Mouse (Mus musculus) forebrain, embryonic 13.5 days (tissue): Measurements from ENCODE around the gene Polr2m. TPM values are rescaled to one million over a fixed set of nuclear protein-coding genes. Genes with fewer than 3 reads are reported as not detected.

Source experiments
- ATAC-seq: fragments of 200-750 bp; cut with Nextera tagmentation; 2 replicates; pipeline ENCODE4 v1.8.0; 2017
- H3K27ac ChIP-seq: fragments of 300-500 bp; sonication (generic); 2 replicates; pipeline ENCODE4 v1.5.1; 2015; ENCODE audit warnings: inconsistent platforms, mild to moderate bottlenecking, moderate library complexity
- H3K27me3 ChIP-seq: fragments of 300-500 bp; sonication (generic); 2 replicates; pipeline ENCODE4 v1.6.1; 2015; ENCODE audit warnings: mild to moderate bottlenecking, inconsistent platforms
- H3K36me3 ChIP-seq: fragments of 300-500 bp; sonication (generic); 2 replicates; pipeline ENCODE4 v1.6.1; 2015; ENCODE audit warnings: mild to moderate bottlenecking, inconsistent platforms; ENCODE audit not compliant: poor library complexity, severe bottlenecking
- H3K4me1 ChIP-seq: fragments of 300-500 bp; sonication (generic); 2 replicates; pipeline ENCODE4 v1.6.1; 2015; ENCODE audit warnings: inconsistent platforms
- H3K4me2 ChIP-seq: fragments of 300-500 bp; sonication (generic); 2 replicates; pipeline ENCODE4 v1.6.1; 2015; ENCODE audit warnings: inconsistent platforms, mild to moderate bottlenecking, moderate library complexity
- H3K4me3 ChIP-seq: fragments of 300-500 bp; sonication (generic); 2 replicates; pipeline ENCODE4 v1.5.1; 2015; ENCODE audit warnings: mild to moderate bottlenecking, inconsistent platforms
- H3K9ac ChIP-seq: fragments of 300-500 bp; sonication (generic); 2 replicates; pipeline ENCODE4 v1.6.1; 2015; ENCODE audit warnings: mild to moderate bottlenecking, inconsistent platforms
- H3K9me3 ChIP-seq: fragments of 300-500 bp; sonication (generic); replicated peaks from 2 replicates; pipeline ENCODE4 v1.6.1; 2016; ENCODE audit warnings: inconsistent platforms
- WGBS: fragments of 180-500 bp; shearing (Covaris S2); methylation state at CpG from one replicate; pipeline ENCODE4 v1.1.7; 2015; 5-methylcytosine and 5-hydroxymethylcytosine counted together
- polyA plus RNA-seq: library from polyadenylated mRNA; unstranded; fragments of >200 nt; fragmentation: Nextera tagmentation; extraction: Ambion mirVana; gene quantifications from 2 replicates; pipeline ENCODE4 v1.2.1, GENCODE M21; 2015

The Polr2m gene
- polyA plus RNA-seq, 1 experiment from 2014 or later: 369 TPM

DNA sequence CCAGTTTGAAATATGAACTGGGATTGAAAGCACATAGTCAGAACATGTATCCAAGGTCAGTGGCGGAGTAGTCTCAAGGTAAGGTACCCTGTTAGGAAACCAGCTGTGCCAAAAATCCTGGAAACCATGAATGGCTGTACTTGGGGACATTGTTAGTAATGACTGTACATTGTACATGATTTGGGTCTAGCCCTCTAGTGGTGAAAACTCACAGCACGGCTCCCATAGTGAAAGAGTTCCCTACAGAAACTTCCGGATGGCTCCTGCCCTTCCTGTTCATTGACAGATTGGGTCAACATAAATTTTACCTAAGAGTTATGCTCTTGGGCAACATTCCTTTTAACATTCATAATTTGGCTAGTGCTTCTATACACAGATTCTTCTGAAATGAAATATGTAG lies 19.6 kb downstream of the Polr2m start:
- no peaks in the 10 kb centered on the region for H3K27me3 ChIP-seq
- no peak overlapping the region for H3K27ac ChIP-seq
- WGBS: 79% methylated on average over 3 of the region's 3 CpGs
- no peak for ATAC-seq
- no peaks in the 10 kb centered on the region for H3K36me3 ChIP-seq
- H3K4me1 ChIP-seq: no peaks in the 10 kb centered on the region
- H3K9me3 ChIP-seq: no peaks in the 10 kb centered on the region
- no peak overlapping the region for H3K4me3 ChIP-seq
- no peak overlapping the region for H3K4me2 ChIP-seq
- H3K9ac ChIP-seq: no peak overlapping the region

DNA sequence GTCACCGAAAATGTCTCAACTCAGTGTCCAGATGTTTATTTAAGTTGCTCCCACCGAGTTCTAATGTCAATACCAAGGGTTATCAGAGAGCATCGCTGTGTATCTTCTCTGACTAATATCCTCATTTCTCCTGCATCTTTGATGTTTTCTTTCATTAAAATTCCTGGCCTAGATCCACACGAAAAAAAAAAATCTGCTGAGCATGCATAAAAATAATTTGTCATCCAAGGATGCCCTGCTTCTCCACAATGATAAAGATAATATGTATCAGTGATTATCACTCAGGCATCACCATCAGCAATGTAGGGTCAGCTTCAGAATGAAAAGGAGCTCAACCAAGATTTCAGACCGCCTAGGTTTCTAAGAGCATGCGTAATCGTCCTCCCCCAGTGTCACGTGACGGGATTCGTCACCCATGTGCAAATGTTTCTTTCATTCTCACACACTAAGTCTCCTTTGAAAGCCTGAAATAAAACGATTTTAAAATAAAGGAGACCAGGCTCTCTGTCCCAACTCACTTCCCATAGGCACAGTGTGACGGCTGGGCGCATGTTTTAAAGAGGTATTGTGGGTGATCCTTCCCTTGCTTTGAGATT lies 22.6 kb downstream of the Polr2m start:
- H3K9me3 ChIP-seq: no peaks in the 10 kb centered on the region

DNA sequence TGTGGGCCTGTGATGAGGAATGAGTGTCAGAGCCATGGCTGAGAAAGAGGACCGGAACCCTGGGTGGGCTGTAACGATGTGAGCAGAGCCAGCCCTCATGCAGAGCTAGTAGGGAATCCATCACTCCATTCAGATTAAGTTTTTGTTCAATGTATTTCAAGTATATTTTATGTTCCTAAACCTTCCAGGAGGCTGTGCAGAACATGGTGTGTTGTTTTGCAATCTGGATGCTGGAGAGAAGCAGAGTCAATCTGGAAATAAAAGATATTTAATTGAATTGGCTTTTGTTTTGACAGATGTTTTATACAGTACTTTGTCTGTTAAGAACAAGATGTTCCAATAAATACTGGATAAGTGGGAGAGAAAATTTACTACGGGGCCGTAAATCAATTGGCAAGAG lies 29.0 kb downstream of the Polr2m start:
- no peak for ATAC-seq
- no peak overlapping the region for H3K4me2 ChIP-seq
- H3K36me3 ChIP-seq: no peaks in the 10 kb centered on the region
- H3K27ac ChIP-seq: no peak overlapping the region
- no peaks in the 10 kb centered on the region for H3K4me1 ChIP-seq
- no peak overlapping the region for H3K4me3 ChIP-seq
- no peaks in the 10 kb centered on the region for H3K27me3 ChIP-seq
- WGBS: 92% methylated on average over 4 of the region's 4 CpGs
- no peaks in the 10 kb centered on the region for H3K9me3 ChIP-seq
- H3K9ac ChIP-seq: no peak overlapping the region

More for the DNA sequence above, 22.6 kb downstream of the Polr2m start:
- Histone ChIP-seq H3K4me2 (no peak overlapping the region), H3K27me3 (no peaks in the 10 kb centered on the region), H3K27ac (no peak overlapping the region), H3K36me3 (no peaks in the 10 kb centered on the region), H3K9ac (no peak overlapping the region), H3K4me3 (no peak overlapping the region), H3K4me1 (no peaks in the 10 kb centered on the region)
- WGBS: 67% methylated on average over 13 of the region's 13 CpGs
- no peak for ATAC-seq

DNA sequence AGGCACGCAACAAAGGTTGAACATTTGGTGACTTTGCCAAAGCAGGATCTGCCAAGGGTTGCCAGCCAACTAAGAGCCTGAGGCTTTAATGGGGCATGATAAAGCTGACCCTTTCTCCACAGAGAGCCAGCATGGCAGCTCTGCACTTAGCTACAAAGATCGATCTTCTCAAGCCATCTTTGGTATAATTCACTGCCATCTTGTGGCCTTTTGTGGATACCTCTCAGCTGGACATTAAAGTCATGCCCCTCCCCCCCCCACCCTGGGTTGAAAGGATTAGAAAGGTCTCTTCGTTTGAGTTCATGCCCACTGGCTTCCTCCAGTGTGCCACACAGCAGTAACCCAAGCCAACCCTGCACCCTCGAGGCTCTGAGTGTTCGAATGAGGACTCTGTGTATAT lies 31.8 kb downstream of the Polr2m start:
- Histone ChIP-seq H3K4me1 (0 out of 2 replicates have a peak, but pooled peaks cover 3% of the 10 kb centered on the region), H3K27ac (no peak overlapping the region), H3K9me3 (no peaks in the 10 kb centered on the region), H3K27me3 (no peaks in the 10 kb centered on the region), H3K9ac (no peak overlapping the region), H3K4me2 (no peak overlapping the region), H3K36me3 (no peaks in the 10 kb centered on the region), H3K4me3 (no peak overlapping the region)
- WGBS: 76% methylated on average over 5 of the region's 5 CpGs
- ATAC-seq: no peak

DNA sequence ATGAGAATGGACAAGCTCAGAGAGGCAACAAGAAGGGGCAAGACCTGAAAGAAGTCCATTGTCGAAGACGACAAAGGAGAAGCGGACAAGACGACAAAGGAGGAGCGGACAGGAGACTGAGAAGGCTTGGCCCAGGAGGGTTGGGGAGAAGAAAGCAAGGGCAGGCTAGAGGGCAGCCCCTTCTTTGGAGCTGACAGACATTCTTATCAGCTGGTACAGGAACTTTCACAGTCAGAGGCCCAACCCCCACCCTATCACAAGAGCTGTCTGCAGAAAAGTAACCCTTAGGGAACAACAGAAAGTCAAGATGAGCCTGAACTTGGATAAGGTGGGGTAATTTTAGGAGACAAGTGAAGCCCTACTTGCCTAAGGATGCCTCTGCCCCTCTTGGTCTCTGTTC lies 32.4 kb downstream of the Polr2m start:
- 65% methylated on average over 5 of the region's 5 CpGs for WGBS

DNA sequence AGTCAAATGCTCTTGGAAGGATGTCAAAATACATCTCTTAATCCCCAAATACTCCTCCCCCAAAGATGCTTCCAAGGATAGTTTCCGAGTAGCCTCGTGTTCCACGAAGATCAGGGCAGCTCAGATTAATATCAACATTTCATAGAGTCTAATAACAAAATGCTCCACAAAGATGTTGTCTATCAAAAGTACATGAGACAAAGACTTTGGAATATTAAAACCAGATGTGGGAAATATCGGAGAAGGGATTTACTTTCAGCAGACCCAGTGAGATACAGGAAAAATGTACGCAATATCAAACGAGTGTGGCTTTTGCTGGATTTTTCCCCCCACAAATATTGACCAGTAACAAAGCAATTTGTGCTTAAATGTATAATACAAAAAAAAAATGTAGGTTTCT lies 35.1 kb downstream of the Polr2m start:
- Histone ChIP-seq H3K27me3 (no peaks in the 10 kb centered on the region), H3K4me3 (no peak overlapping the region), H3K4me1 (0 out of 2 replicates have a peak, but pooled peaks cover 3% of the 10 kb centered on the region), H3K9me3 (no peaks in the 10 kb centered on the region), H3K27ac (no peak overlapping the region), H3K9ac (no peak overlapping the region), H3K4me2 (no peak overlapping the region), H3K36me3 (no peaks in the 10 kb centered on the region)
- no peak for ATAC-seq
- WGBS: 83% methylated on average over 6 of the region's 6 CpGs

More for the DNA sequence above, 32.4 kb downstream of the Polr2m start:
- Histone ChIP-seq H3K27me3 (no peaks in the 10 kb centered on the region), H3K27ac (no peak overlapping the region), H3K9me3 (no peaks in the 10 kb centered on the region), H3K36me3 (no peaks in the 10 kb centered on the region), H3K9ac (no peak overlapping the region), H3K4me3 (no peak overlapping the region), H3K4me2 (no peak overlapping the region), H3K4me1 (0 out of 2 replicates have a peak, but pooled peaks cover 3% of the 10 kb centered on the region)
- ATAC-seq: no peak

DNA sequence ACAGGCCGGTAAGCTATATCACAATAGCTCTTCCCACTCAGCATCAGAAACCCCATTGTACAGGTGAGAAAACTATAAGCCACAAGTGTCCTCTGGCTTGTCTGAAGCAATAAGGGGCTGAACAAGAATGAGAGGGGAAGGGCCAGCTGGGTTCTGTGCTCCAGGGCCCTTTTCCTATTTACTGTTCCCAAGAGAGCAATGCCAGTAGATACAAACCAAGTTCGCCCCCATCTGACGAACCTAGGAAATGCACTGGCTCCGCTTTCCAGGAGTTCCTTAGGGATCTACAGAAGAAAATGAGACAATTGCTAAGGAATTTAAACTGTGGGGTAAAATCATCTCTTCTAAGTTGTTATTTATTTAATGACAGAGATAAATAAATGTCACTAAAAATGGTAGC lies 38.2 kb downstream of the Polr2m start:
- H3K27ac ChIP-seq: no peak overlapping the region
- 0 out of 2 replicates have a peak, but pooled peaks cover 3% of the 10 kb centered on the region for H3K4me1 ChIP-seq
- 35% methylated on average over 4 of the region's 4 CpGs for WGBS
- H3K4me3 ChIP-seq: no peak overlapping the region
- ATAC-seq: no peak
- no peaks in the 10 kb centered on the region for H3K36me3 ChIP-seq
- H3K4me2 ChIP-seq: no peak overlapping the region
- H3K9ac ChIP-seq: no peak overlapping the region
- H3K27me3 ChIP-seq: no peaks in the 10 kb centered on the region
- H3K9me3 ChIP-seq: no peaks in the 10 kb centered on the region

DNA sequence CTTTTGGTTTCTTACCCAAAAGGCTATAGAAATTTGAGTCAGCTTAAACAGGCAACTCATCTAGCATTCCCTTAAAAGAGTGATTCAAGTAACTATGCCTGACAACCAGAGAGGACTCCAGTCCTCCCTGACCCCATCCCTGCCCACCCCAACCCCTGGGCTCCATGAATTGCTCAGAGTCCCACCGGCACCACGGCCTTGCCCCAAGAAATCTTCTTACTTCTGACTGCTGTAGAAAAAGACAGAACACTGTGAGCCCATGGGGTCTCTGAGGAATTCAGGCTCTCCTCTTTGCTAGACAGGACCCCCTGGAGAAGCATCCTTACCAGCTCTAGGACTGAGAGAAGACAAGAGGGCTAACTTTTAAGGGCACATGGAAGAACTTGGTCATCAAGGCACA lies 40.4 kb downstream of the Polr2m start:
- ATAC-seq: no peak
- H3K4me3 ChIP-seq: no peak overlapping the region

DNA sequence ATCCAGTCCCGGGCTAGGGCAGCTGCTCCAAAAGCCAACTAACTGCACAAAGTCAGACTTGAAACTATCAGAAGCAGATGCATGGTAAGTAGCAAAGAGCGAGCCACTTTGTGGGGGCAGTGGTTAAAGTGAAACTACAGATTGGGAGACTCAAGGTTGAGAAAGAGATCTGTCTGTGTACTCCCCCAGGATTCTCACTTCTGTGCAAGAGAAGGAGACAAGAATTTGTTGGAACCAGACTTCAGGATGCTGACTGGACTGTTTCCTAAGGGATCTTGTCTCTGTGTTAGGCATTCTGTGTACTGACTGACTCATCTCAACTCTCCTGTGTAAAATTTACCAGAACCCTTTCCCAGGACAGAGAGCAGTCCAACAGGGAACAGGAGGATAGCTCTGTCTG lies 47.6 kb downstream of the Polr2m start:
- WGBS: 94% methylated on average over 2 of the region's 2 CpGs

More for the DNA sequence above, 40.4 kb downstream of the Polr2m start:
- 86% methylated on average over 2 of the region's 2 CpGs for WGBS
- Histone ChIP-seq H3K9ac (no peak overlapping the region), H3K27ac (no peak overlapping the region), H3K27me3 (no peaks in the 10 kb centered on the region), H3K36me3 (no peaks in the 10 kb centered on the region), H3K4me2 (no peak overlapping the region), H3K4me1 (no peaks in the 10 kb centered on the region), H3K9me3 (no peaks in the 10 kb centered on the region)

More for the DNA sequence above, 47.6 kb downstream of the Polr2m start:
- H3K27ac ChIP-seq: no peak overlapping the region
- no peak overlapping the region for H3K9ac ChIP-seq
- no peak for ATAC-seq
- H3K4me2 ChIP-seq: no peak overlapping the region
- no peaks in the 10 kb centered on the region for H3K36me3 ChIP-seq
- no peaks in the 10 kb centered on the region for H3K4me1 ChIP-seq
- H3K27me3 ChIP-seq: no peaks in the 10 kb centered on the region
- H3K9me3 ChIP-seq: no peaks in the 10 kb centered on the region
- no peak overlapping the region for H3K4me3 ChIP-seq

Other genes starting within 250 kb of the Polr2m start
- gene Myzap, start 106.4 kb upstream of the Polr2m start, polyA plus RNA-seq: 2.4 and 2.5 TPM in 2 replicates